Mouse (Mus musculus) embryonic facial prominence, embryonic 10.5 days (tissue): Measurements from ENCODE around the gene Gm21983. TPM values are rescaled to one million over a fixed set of nuclear protein-coding genes. Genes with fewer than 3 reads are reported as not detected.

Source experiments
- DNase-seq: peaks from one replicate; pipeline ENCODE4 v3.0.0-alpha.2; 2017; ENCODE audit warnings: low spot score
- H3K27ac ChIP-seq: fragments of 300-500 bp; sonication (generic); replicated peaks from 2 replicates; pipeline ENCODE4 v1.5.1; 2016; ENCODE audit warnings: mild to moderate bottlenecking
- H3K27me3 ChIP-seq: fragments of 300-500 bp; sonication (generic); replicated peaks from 2 replicates; pipeline ENCODE4 v1.6.1; 2016; ENCODE audit warnings: low read depth, mild to moderate bottlenecking; ENCODE audit not compliant: poor library complexity, severe bottlenecking
- H3K36me3 ChIP-seq: fragments of 300-500 bp; sonication (generic); replicated peaks from 2 replicates; pipeline ENCODE4 v1.6.1; 2016; ENCODE audit warnings: mild to moderate bottlenecking, moderate library complexity
- H3K4me1 ChIP-seq: fragments of 300-500 bp; sonication (generic); 2 replicates; pipeline ENCODE4 v1.6.1; 2016
- H3K4me3 ChIP-seq: fragments of 300-500 bp; sonication (generic); 2 replicates; pipeline ENCODE4 v1.5.1; 2016; ENCODE audit warnings: mild to moderate bottlenecking, moderate library complexity
- H3K9me3 ChIP-seq: fragments of 300-500 bp; sonication (generic); 2 replicates; pipeline ENCODE4 v1.6.1; 2016; ENCODE audit warnings: mild to moderate bottlenecking
- WGBS: fragments of 180-500 bp; shearing (Covaris S2); methylation state at CpG from one replicate; pipeline ENCODE4 v1.1.7; 2016; 5-methylcytosine and 5-hydroxymethylcytosine counted together
- polyA plus RNA-seq: library from polyadenylated mRNA; unstranded; fragments of >200 nt; fragmentation: Nextera tagmentation; extraction: Ambion mirVana; gene quantifications from 2 replicates; pipeline ENCODE4 v1.2.1, GENCODE M21; 2016

Gene Gm21983
- polyA plus RNA-seq, 1 experiment from 2014 or later: 1.3 TPM

- DNase-seq: no peak
- peak overlapping the region; percentile 98 for H3K27ac ChIP-seq
- peaks cover 58% of the 10 kb centered on the region for H3K4me1 ChIP-seq
- H3K9me3 ChIP-seq: 0 out of 2 replicates have a peak, but pooled peaks cover 2% of the 10 kb centered on the region
- peak overlapping the region; percentile 82 for H3K4me3 ChIP-seq
- no peaks in the 10 kb centered on the region for H3K27me3 ChIP-seq
- peaks cover 54% of the 10 kb centered on the region for H3K36me3 ChIP-seq
- WGBS: 74% methylated on average over 23 of the region's 23 CpGs
Measured at GRCm38 (mm10) chr7:27165007-27165655, 15.8 kb downstream of the Gm21983 start.

- H3K9me3 ChIP-seq: 0 out of 2 replicates have a peak, but pooled peaks cover 2% of the 10 kb centered on the region
- peak overlapping the region; percentile 98 for H3K27ac ChIP-seq
- DNase-seq: no peak
- peak overlapping the region; percentile 82 for H3K4me3 ChIP-seq
- H3K4me1 ChIP-seq: peaks cover 62% of the 10 kb centered on the region
- WGBS: 84% methylated on average over 33 of the region's 33 CpGs
- H3K27me3 ChIP-seq: no peaks in the 10 kb centered on the region
- H3K36me3 ChIP-seq: peaks cover 60% of the 10 kb centered on the region
Measured at GRCm38 (mm10) chr7:27164112-27164947, 16.6 kb downstream of the Gm21983 start.

- WGBS: 87% methylated on average over 5 of the region's 5 CpGs
- peaks cover 68% of the 10 kb centered on the region for H3K36me3 ChIP-seq
- H3K27me3 ChIP-seq: no peaks in the 10 kb centered on the region
- H3K4me3 ChIP-seq: peak overlapping the region; percentile 82
- no peak for DNase-seq
- 0 out of 2 replicates have a peak, but pooled peaks cover 2% of the 10 kb centered on the region for H3K9me3 ChIP-seq
- no peak overlapping the region for H3K27ac ChIP-seq
- peaks cover 62% of the 10 kb centered on the region for H3K4me1 ChIP-seq
Measured at GRCm38 (mm10) chr7:27163450-27163805, 17.5 kb downstream of the Gm21983 start.

- Histone ChIP-seq H3K9me3 (0 out of 2 replicates have a peak, but pooled peaks cover 2% of the 10 kb centered on the region), H3K4me3 (peak overlapping the region; percentile 82), H3K27me3 (no peaks in the 10 kb centered on the region), H3K27ac (0 out of 2 replicates have a peak overlapping the region, but pooled peaks have one; percentile 19), H3K4me1 (peaks cover 62% of the 10 kb centered on the region), H3K36me3 (peaks cover 73% of the 10 kb centered on the region)
- 85% methylated on average over 5 of the region's 5 CpGs for WGBS
- DNase-seq: no peak
Measured at GRCm38 (mm10) chr7:27162780-27163449, 18.0 kb downstream of the Gm21983 start.

GRCm38 (mm10) chr7:27161744-27162143, 19.1 kb downstream of the Gm21983 start:
- Histone ChIP-seq H3K9me3 (0 out of 2 replicates have a peak, but pooled peaks cover 2% of the 10 kb centered on the region), H3K27me3 (no peaks in the 10 kb centered on the region), H3K36me3 (peaks cover 83% of the 10 kb centered on the region), H3K27ac (no peak overlapping the region), H3K4me1 (peaks cover 53% of the 10 kb centered on the region), H3K4me3 (no peak overlapping the region)
- WGBS: 88% methylated on average over 4 of the region's 4 CpGs
- no peak for DNase-seq

GRCm38 (mm10) chr7:27160921-27161320, 20.0 kb downstream of the Gm21983 start:
- peaks cover 53% of the 10 kb centered on the region for H3K4me1 ChIP-seq
- WGBS: 91% methylated on average over 3 of the region's 3 CpGs
- DNase-seq: no peak
- H3K27me3 ChIP-seq: no peaks in the 10 kb centered on the region
- no peak overlapping the region for H3K4me3 ChIP-seq
- H3K27ac ChIP-seq: no peak overlapping the region
- H3K36me3 ChIP-seq: peaks cover 86% of the 10 kb centered on the region
- no peaks in the 10 kb centered on the region for H3K9me3 ChIP-seq

- Histone ChIP-seq H3K4me3 (no peak overlapping the region), H3K27me3 (no peaks in the 10 kb centered on the region), H3K9me3 (no peaks in the 10 kb centered on the region), H3K27ac (no peak overlapping the region), H3K36me3 (peaks cover 79% of the 10 kb centered on the region), H3K4me1 (peaks cover 43% of the 10 kb centered on the region)
- DNase-seq: peak; percentile 90
- 22% methylated on average over 8 of the region's 8 CpGs for WGBS
Measured at GRCm38 (mm10) chr7:27159882-27160281, 21.0 kb downstream of the Gm21983 start.

- no peaks in the 10 kb centered on the region for H3K9me3 ChIP-seq
- H3K4me1 ChIP-seq: peaks cover 37% of the 10 kb centered on the region
- no peak for DNase-seq
- peaks cover 73% of the 10 kb centered on the region for H3K36me3 ChIP-seq
- H3K27me3 ChIP-seq: no peaks in the 10 kb centered on the region
- no peak overlapping the region for H3K4me3 ChIP-seq
- 93% methylated on average over 6 of the region's 6 CpGs for WGBS
- no peak overlapping the region for H3K27ac ChIP-seq
Measured at GRCm38 (mm10) chr7:27159256-27159655, 21.6 kb downstream of the Gm21983 start.

- Histone ChIP-seq H3K27me3 (no peaks in the 10 kb centered on the region), H3K4me3 (no peak overlapping the region), H3K4me1 (peaks cover 26% of the 10 kb centered on the region), H3K36me3 (peaks cover 62% of the 10 kb centered on the region), H3K9me3 (no peaks in the 10 kb centered on the region), H3K27ac (no peak overlapping the region)
- DNase-seq: no peak
- WGBS: 95% methylated on average over 9 of the region's 9 CpGs
Measured at GRCm38 (mm10) chr7:27158171-27158570, 22.7 kb downstream of the Gm21983 start.

GRCm38 (mm10) chr7:27156005-27156404, 24.9 kb downstream of the Gm21983 start:
- 85% methylated on average over 13 of the region's 13 CpGs for WGBS
- H3K36me3 ChIP-seq: peaks cover 41% of the 10 kb centered on the region
- no peaks in the 10 kb centered on the region for H3K9me3 ChIP-seq
- peaks cover 9% of the 10 kb centered on the region for H3K4me1 ChIP-seq
- H3K27ac ChIP-seq: no peak overlapping the region
- no peaks in the 10 kb centered on the region for H3K27me3 ChIP-seq
- no peak for DNase-seq
- H3K4me3 ChIP-seq: no peak overlapping the region

GRCm38 (mm10) chr7:27153205-27153764, 27.6 kb downstream of the Gm21983 start, which contains the start of gene Cyp2t4:
Gene Cyp2t4, plus strand, starts transcription at chr7:27153714.
- H3K27me3 ChIP-seq: no peaks in the 10 kb centered on the region
- no peak for DNase-seq
- no peaks in the 10 kb centered on the region for H3K9me3 ChIP-seq
- WGBS: 83% methylated on average over 10 of the region's 10 CpGs
- peaks cover 17% of the 10 kb centered on the region for H3K36me3 ChIP-seq
- H3K4me1 ChIP-seq: no peaks in the 10 kb centered on the region
- no peak within 1 kb of the TSS for H3K4me3 ChIP-seq
- H3K27ac ChIP-seq: no peak within 1 kb of the TSS

- no peaks in the 10 kb centered on the region for H3K4me1 ChIP-seq
- no peaks in the 10 kb centered on the region for H3K27me3 ChIP-seq
- no peak overlapping the region for H3K27ac ChIP-seq
- no peak for DNase-seq
- H3K9me3 ChIP-seq: peaks cover 12% of the 10 kb centered on the region
- H3K36me3 ChIP-seq: no peaks in the 10 kb centered on the region
- no peak overlapping the region for H3K4me3 ChIP-seq
- 71% methylated on average over 8 of the region's 8 CpGs for WGBS
Measured at GRCm38 (mm10) chr7:27136410-27136996, 44.4 kb downstream of the Gm21983 start.
